Mouse (Mus musculus): ENCODE measurements around the gene Rpa1.

GRCm38 (mm10) chr11:75325969-75326311, 22.2 kb downstream of the Rpa1 start:
- TF ChIP-seq CTCF (IDR thresholded peaks at IDR 0.05; ENCODE audit: low read depth), result no peak
- no peak for TF ChIP-seq EP300 (optimal IDR thresholded peaks at IDR 0.05)

Data from stomach, postnatal 0 days (tissue).